Mouse (Mus musculus) kidney, postnatal 10 days (tissue): ENCODE results near the gene Pde7b.

Experiments used
- DNase-seq: peaks from one replicate; pipeline ENCODE4 v3.0.0; 2021; ENCODE audit warnings: mixed read lengths

Pde7b gene

DNA sequence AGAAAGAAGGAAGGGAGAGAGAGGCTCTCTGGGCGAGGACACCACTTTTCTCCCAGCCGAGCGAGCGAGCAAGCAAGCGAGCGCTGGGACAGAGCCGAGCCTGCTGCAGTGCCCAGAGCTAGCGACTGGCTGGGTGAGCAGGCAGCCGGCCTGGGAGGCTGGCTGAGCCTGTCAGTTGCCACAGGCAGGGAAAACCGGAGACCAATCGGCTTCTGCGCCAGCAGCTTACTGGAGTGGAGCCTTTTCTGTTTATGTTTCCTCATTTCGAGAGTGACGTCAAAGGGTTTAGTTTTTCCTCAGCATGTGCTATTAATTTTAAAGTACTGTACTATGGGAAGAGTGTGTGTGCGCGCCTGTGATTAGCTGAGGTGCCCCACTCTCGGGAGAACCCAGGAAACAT lies at the start of gene Pde7b:
TSS of gene Pde7b (minus strand) at position 173 of the 400 bp plus-strand sequence.
- peak; percentile 89 for DNase-seq

DNA sequence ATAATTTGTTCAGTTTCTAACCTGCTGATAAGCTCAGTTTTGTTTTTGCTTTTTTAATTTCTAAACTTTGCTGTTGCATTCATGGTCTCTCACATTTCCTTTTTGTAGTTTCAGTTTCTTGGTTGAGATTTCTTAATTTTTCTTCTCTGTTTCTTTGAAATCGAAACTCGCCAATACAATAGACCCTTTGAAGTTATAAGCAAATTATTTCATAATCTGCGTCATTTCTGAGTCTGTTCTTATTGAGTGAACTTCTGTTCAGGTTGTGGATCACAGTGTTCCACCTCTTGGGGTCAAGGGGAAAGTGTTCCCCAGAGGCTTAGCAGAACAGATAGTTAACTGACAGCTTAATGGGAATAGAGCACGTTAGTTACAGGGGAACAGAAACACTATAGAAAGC lies 47.2 kb upstream of the Pde7b start:
- DNase-seq = no peak

DNA sequence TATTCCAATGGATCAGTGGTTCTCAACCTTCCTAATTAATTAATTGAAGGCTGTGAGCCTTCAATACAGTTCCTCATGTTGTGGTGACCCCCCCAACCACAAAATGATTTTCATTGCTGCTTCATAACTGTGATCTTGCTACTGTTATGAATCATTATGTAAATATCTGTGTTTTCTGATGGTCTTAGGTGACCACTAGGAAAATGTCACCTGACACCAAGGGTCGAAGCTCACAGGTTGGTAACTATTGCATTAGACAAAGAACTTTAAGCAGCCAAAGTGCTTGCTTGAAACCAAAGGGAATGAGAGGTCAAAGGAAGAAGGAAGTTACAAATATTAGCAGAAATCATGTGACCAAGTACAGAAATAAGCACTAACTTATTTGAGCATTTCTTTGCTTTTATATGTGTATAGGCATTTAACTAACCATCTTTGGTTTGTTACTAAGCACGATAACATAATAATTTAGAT lies 45.6 kb upstream of the Pde7b start:
- DNase-seq = no peak

DNA sequence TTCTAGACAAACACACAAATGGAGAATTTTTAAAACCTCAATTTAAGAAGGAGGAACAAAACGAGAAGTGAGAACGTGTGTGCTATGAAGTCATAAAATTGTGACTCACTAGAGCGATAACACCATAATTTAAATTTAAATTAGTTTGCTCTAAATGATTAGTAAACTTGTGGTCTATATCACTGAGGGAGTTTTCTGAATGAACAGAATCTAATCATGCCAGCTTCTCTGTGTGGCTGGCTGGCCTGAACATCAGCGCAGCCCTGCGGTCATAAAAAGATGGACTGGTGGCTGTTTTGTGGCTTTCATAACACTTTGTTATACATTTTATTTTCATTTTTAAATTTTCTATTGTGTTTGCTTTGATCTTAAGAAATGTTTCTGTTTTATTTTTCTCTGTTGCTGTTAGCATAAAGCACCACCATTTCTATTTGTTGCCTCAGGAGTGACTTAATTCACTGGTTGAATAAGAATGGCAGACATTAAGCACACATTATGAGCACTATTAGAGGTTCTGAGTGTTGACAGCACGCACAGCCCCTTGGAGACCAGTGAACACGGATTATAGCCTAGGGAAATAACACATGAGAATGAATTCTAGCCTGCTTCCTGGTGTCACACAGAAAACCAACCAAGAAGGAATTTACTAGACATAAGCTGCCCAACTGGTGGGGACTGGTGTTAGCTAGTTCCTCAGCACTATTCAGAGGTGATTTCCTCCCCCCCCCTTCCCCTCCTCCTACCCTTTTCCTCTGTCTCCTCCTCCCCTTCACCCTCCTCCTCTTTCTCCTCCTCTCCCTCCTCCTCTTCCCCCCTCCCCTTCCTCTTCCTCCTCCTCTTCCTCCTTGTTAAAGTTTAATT lies 44.9 kb upstream of the Pde7b start:
- peak; percentile 35 for DNase-seq

DNA sequence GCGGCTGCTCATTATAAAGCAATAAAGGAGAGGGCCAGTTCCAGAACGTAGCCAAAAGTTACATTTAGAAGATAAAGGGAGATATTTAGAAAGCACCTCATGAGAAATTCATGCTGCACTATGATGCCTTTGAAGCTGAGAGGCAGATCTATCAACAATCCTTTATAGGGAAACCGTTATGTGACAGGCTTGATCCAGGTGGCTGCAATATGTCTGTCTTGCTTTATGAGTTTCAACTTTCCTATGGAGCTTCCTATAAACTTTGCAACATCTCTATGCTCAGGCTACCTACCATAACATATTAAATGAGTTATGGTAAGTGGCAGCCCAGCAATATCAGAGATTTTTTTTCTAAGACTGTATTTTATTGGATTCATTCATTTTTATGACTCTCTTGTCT lies 39.5 kb upstream of the Pde7b start:
- DNase-seq = no peak

DNA sequence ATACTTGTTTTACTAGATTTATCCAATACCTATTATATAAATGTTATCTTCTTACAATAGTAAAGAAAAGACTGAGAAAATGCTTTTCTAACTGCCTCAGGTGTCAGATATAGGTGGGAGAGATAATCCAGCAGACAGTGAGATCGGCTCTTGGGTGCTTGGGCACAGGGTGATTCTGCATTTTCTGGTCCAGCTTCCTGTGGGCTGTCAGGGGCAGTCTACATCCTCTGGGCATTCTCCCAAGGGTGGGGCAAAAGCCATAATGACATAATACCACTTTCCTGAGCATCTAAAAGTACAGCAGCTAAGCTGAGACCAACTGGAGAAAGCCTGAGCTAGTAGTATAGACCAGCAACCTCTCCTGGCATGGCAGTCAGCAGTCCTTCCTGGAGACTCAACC lies 34.1 kb upstream of the Pde7b start:
- no peak for DNase-seq

DNA sequence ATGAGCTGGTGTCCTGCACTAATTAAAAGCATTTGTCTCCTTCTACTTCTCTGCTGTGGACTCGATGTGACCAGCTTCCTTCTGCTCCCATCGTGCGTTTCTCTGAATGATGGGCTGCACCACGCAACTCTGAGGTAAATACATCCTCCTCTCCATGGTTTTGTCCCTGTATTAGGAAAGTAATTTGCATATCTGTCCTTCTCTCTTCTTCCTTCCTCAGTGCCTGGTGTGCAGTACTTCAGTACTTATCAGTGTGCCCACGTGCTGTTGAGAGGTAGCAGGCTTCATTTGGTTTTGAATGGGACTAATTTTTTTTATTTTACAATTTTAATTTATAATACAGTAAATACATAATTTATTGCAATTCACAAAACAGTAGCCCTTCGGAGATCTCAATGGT lies 33.4 kb upstream of the Pde7b start:
- DNase-seq = no peak

DNA sequence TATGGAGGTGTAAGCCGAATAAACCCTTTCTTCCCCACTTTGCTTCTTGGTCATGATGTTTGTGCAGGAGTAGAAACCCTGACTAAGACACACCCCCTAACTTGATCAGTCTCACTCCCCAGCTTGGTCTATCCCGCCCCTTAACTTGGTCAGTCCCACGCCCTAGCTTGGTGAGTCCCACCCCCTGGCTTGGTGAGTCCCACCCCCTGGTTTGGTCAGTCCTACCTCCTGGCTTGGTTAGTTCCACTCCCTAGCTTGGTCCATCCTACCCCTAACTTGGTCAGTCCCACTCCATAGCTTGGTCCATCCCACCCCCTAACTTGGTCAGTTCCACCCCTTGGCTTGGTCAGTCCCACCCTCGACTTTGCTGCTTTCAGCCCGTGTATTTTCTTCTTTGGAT lies 31.3 kb upstream of the Pde7b start:
- no peak for DNase-seq

DNA sequence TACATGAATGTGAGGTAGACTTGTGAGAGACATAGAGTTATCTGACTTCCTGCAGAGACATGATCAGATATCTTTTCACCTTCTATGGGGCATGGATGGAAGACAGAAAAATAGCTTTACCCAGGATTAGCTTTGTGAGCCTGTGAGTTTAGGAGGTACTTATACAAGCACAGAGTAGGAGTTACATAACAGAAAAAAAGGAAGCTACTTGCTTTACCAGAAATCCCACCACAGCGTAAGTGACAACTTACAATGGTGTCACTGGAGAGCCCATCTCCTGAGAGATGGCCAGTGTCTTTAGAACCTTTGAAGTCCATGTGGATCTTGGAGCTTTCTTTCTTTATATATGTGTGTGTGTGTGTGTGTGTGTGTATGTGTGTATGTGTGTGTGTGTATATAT lies 28.0 kb upstream of the Pde7b start:
- no peak for DNase-seq

DNA sequence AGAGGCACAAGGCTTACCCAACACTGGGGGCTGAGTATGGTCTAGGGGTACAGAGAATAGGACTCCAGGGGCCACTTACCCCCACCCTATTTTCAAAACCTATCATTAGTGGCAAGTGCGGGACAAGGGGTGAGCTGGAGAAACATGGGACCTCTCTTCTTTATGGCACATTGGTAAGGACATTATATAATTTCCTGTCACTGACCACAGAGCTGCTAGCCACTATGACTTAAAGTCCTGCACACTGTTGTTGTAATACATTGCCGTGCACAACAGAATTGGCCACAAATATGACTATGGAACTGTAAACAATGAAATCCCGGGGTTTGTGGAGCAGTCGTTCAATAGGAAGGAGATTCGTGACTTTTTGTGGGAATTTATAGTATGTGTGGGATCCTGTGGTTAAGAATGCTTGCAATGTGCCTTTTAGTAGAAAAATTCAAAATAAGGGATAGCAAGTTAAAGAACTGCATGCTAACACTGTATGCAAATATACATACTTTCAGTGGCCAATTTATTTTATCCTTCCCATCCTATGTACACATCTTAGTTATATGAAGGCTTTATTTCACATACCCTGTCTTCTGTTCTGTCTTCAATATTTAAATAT lies 25.9 kb upstream of the Pde7b start:
- DNase-seq = no peak

DNA sequence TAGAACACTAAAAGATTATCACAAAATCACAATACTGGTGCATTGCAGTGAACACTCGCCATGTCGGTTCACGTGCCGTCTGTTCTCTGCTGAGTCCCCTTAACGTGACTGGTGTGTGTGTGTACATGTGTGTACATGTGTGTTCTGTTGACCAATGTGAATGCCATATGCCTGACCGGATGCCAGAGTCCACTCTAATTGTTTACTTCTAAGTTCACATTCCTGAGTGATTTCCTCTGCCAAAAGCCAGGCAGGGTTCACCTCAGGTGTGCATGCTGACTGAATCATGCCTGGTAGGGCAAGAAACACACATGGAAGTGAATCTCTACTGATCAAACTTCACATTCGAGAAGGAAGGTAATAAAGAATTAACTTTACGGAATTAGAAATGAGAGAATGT lies 24.1 kb upstream of the Pde7b start:
- DNase-seq = no peak

DNA sequence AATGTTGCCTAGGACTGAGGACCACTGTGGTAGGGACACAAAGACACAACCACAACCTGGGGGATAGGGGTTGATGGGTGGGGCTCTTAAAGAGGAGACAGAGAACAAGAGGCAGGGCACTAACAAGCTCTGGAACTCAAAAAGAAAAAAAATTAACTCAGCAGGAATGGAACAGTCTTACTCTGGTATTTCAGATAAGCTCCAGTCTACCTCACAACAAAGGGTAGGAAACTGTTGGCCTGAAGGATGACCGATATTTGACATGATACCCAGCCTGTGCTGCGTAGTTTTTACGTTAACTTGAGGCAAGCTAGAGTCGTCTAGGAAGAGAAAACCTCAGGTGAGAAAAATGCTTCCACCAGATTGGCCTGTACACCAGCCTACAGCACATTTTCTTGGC lies 22.4 kb upstream of the Pde7b start:
- no peak for DNase-seq

DNA sequence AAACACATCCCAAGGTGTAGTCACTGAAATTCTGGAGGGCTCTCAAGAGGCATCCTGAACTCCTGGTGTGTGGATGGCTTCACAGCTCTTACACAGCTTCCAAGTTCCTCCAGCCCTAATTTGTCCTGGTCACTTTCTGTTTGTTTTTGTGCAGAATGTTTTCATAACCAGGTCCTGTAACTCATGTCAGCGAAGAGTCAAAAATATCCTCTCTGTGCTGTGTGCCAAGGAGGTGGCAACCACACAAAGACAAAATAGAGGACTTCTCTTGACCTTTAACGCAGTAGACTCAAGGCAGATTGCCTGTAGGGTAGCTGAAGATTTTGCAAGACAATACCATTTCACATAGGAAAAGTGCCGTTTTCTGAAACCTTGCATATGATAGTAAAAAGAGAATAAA lies 14.9 kb upstream of the Pde7b start:
- DNase-seq = no peak

DNA sequence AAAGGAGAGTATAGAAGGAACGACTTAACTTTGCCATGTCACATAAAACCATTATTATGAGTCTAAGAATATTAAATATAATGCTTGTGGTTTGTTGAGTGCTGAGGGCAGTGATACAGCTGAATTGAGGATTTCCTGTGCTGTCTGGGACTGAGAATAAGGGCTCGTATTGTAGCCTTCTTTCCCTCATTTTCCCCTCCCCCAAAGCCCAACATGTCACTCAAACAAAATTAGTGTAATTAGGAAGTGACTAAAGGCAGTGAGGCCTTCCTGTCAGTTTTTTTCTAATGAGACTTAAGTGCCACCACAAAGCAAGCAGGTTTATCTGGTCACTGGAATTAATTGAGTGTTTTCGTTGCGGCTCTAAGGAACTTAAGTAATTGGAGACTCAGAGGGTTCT lies 12.3 kb upstream of the Pde7b start:
- no peak for DNase-seq

DNA sequence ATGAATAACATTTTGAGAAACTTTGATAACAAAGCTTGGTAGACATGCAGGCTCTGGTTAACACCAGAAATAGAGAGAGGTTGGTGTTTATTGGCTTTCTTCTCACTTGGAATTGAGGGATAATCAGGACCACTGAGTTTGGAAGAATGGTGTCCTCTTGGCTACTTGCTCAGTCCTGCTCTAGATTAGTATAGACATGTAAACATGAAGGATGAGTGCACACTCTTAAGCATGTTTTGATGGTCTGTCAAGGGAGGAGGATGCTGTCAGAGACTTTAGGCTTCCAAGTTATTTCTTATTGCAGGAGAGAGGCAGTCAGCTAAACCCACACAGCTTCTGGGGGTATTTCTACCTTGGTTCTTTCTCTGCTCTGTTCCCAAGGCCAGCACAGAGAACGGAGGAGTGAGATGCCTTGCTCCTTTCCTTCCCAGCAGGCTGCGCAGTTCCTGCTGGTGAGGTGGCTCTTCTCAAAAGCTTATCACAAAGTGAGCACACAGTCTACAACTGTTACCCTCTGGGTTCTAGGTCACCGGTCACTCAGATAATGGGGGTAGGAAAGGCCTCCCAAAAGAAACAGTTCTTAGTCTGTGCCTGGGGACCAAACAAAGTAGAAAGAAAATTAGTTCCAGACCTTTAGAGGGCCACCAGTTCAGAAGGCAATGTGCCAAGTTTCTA lies 11.0 kb upstream of the Pde7b start:
- no peak for DNase-seq

DNA sequence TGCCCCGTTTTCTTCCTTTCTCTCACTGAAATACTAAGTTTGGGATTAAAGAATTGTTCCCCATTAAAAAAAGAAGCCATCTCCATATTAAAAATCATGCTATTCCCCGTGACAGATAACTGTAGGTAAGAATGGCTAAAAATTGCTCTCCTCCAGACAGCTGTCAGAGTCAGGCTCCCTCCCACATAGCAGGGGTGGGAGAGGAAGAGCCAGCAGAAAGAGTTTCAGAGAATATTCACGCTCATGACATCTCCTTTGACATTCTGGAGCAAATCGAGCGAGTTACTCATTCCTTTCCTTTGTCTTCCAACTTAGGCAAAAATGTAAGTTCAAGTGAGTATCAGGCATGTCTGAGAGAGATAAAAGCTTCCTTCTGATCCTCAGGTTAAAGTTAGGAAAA lies 8.7 kb upstream of the Pde7b start:
- no peak for DNase-seq

DNA sequence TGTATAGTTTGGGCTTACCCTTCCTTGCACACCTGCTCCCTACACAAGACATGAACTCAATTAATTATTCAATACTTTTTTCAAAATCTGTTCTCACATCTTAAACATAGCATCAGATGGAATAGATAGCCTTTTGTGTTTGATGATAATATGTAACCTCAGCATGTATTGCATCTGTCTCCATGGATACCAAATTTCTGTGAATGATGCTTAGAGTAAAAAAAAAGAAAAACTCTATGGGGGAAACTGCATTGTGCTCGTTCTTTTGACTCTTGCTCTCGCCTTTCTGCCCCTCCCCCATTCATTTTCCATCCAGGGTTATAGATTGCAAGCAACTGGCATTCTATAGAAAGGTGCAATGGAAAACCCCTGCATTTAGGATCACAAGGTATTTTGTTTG lies 7.3 kb upstream of the Pde7b start:
- no peak for DNase-seq

DNA sequence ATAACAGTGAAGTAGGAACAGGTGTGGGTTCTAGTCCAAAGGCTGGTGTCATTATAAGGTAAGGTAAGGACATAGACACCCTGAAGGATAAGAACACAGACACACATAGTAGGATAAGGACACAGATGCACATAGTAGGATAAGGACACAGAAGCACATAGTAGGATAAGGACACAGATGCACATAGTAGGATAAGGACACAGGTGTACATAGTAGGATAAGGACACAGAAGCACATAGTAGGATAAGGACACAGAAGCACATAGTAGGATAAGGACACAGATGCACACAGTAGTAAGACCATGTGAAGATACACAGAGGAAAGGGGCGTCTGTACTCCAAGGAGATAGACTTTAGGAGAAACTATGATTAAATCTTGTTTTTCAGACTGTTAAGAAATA lies 5.2 kb upstream of the Pde7b start:
- DNase-seq = no peak

DNA sequence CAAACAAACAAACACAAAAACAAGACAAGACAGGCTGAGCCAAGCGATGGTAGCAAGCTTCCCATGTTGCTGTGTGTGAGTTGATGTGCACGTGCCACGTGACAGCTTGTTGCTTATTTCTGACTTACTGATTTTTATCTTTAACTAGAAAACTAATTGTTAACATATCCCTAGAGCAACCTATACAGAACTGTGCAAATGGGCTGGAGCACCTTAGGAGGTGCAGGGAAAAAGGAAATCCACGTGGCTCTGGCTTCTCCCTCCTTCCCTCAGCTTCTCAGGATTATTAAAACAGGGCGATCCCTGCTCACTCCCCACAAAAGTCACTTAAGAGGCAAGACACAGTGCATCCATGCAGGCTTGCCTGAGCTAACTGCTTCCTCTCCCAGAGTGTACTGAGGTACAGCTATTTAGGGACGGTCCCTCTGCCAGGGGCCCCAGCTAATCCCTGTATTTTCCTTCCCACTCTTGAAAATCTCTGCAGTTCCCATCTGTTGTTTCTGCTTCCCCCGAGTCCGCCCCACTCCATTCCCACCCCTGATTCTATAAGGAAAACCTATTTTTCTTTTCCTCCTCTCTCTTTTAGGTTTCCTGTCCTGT lies 606 bp upstream of the Pde7b start:
- no peak for DNase-seq

DNA sequence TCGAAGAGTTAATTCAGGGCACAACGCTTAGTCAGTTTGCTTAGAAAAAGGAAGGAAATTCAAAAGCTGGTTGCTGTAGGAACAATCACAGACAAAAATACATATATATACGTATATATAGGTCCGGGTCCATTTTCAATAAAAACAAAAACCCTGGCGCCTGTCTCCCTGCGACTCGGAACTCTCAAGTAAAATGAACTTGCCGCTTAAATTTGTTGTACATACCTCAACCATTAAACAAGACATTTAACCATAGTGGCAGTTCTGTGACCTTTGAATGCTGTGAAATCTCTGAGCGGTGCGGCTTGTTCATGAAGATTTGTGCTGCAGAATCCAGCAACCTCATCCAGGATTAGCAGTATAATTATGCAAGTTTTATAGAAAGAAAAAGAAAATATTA lies 427 bp downstream of the Pde7b start:
- DNase-seq = no peak

DNA sequence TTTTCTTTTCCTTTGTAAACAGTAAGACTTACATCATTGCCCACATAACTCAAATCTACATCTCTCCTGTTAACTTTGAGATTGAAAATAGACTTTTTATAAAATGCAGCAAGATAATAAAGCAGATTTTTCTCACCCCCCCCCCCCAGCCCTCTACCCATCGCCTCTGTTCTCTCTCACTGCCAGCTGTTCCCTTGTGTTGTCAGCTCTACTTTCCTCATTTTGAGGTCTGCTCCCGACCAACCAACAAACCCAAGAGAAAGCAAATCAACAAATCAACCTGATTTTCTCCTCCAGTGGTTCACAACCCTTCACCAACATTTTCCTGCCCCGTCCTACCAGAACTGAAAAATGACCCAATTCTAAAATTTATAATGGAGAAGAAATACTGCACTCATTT lies 916 bp downstream of the Pde7b start:
- DNase-seq = no peak

DNA sequence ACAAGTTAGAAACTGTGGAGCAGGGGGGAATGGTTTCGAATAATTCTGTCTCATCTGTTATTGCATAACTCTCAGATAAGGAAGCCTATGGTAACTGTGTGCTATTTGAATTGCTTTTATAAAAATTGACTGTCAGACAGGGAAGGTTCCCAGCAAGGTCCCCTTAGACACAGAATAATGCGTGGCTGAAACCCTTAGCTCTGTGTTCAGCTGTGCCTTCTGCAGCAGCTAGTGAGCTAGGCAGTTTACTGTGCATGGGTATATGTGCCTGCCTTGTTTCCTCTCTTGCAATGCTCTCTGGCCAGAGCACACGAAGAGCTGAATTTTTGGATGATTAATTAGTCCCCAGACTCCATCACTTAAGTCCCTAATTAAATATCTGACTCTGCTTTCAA lies 1.4 kb downstream of the Pde7b start:
- no peak for DNase-seq

DNA sequence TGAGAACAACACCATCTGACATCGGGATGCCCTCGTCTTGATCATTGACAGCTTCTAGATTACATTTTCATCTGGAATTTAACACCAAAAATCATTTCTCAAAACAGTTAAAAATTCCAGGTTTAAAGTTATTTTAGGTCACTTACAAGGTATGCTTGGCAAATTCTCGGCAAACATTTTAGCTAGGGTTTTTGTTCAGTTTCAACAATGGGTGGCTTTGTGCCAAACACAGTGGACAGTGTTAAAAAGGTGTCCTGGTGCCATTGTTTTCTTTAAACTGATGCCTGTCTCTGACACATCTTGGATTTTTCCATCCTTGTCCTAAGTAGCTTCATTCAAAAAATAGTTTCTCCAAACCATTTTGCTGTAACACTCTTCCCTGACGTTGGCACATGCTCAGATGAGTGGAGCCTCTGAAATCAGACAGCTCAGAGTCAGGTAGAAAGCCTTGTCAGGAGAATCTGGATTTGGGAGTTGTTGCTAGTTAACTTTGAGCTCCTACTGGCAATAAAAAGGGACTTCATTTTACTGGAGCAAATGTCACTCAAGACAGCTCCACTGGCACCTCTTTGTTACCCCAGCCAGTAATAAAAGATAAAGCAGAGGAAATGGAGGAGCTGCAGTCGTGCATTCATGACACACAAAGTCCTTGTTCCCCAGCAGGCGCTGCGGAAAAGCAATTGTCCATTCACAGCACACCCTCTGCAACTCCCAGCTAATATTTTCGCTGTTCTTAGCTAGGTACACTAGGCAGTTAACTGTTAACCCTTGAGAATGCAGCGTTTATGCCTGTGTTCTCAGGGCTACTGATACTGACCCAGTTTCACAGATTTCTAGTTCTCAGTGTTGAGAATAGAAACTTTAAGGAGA lies 2.0 kb downstream of the Pde7b start:
- peak; percentile 35 for DNase-seq
